Mouse (Mus musculus): ENCODE measurements at regions not wholly inside any gene's neighbourhood (a gene's known extent, or its start where the extent isn't known, plus 50 kb on each side); places are given as distances from the start of the nearest gene placed in this dataset.

DNA sequence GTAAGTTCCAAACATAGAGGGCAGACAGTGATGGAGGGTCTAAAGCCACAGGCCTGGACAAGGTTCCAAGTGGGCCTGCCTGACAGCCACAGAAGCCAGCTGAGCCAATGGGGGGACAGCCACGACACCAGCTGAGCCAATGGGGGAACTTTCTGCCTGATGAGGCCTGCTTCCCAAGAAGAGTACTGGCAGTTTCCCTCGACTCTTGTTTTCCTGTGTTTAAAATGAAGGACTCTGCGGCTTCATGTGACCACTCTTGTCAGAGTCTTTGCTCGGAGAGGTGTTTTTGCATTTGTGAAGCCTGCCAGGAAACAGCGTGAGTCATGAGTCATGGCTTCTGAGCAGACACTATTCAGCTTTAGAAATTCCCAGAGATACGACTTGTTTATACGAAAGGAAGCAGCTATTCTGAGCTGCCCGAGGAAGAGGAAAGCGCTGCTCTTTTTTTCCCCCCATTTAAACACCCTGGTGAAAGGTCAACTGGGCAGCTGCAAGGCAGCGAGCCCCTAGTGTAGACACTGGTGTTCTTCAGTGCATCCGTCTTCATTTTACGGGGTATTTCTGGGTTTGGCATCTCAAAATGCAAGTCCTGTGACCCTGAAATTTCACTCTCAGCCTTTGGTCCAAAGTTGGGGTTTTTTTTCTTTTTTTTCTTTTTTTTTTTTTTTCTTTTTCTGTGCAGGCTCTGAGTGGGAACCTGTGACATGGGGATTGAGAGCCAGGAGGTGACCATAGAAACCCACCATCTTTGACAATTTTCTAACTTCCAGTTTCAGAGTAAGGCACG is 183.5 kb upstream of the Klf7 start:
- Histone ChIP-seq H3K4me2 (peak overlapping the region; percentile 37), H3K4me1 (peaks cover 12% of the 10 kb centered on the region), H3K9ac (no peak overlapping the region), H3K4me3 (replicated peaks) (no peak overlapping the region), H3K27me3 (replicated peaks) (no peaks in the 10 kb centered on the region), H3K36me3 (no peaks in the 10 kb centered on the region), H3K9me3 (no peaks in the 10 kb centered on the region), H3K27ac (peak overlapping the region; percentile 91)
- ATAC-seq (ENCODE audit: insufficient read depth, low FRiP score, low read depth): peak; percentile 74; the same call in 1 of the 2 replicates
- WGBS: 22% methylated on average over 13 of the region's 13 CpGs

DNA sequence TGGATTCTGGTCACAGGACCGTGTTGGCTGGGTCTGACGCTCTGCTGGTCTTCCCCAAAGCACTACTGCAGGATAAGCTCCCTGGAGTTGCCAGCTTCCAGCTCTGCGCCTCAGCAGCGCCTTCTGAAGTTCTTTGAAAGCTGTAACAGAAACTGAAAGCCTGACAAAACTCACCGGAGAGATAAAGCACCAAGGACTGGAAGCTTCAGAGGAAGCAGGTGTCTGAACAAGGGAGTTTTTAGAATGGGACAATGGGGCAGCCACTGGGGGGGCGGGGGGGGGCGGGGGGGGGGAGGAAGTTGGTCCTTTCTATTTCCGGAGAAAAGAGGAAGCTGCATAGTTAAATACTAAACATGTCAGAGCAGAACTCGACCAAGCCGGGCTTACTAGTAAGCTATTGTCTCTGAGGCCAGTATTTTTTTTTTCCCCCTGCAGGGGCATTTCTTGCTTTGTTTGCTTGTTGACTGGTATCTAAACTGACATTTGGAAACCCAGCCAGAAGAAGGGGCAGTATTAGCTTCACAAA is 180.8 kb upstream of the Klf7 start:
- H3K4me1 ChIP-seq: peaks cover 12% of the 10 kb centered on the region
- no peaks in the 10 kb centered on the region for H3K36me3 ChIP-seq
- H3K4me3 ChIP-seq (replicated peaks): peak overlapping the region; percentile 9; the same call in 1 of the 2 replicates
- peak overlapping the region; percentile 34; the same call in 1 of the 2 replicates for H3K4me2 ChIP-seq
- ATAC-seq (ENCODE audit: insufficient read depth, low FRiP score, low read depth): peak; percentile 29; the same call in 1 of the 2 replicates
- 13% methylated on average over 8 of the region's 10 CpGs for WGBS
- no peaks in the 10 kb centered on the region for H3K9me3 ChIP-seq
- peak overlapping the region; percentile 59; the same call in 1 of the 2 replicates for H3K27ac ChIP-seq
- no peaks in the 10 kb centered on the region for H3K27me3 ChIP-seq (replicated peaks)
- H3K9ac ChIP-seq: no peak overlapping the region

DNA sequence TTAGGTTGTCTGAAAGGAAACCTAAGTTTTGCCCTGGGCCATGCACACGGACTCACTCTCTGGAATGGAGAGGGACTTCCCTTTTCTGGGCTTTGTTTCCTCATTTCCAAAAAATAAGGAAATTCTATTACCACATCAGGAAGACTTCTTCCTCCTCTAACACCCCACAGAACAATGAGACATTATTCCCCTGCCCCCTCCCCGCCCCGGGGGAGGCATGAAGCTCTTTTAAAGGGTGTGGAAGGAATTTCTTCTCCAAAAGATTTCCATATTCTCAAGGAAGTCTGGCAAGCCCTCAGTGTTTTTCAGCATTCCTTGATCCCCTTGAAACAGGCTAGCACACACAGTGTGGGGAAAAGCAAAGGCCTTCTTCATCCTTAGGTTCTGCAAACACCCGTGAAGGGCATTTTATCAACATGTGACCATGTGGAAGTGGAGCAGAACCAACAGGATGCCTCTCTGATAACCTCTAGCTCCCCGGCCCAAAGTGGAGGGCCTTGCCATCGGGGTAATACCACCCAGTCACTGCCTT is 179.5 kb upstream of the Klf7 start:
- H3K9me3 ChIP-seq: no peaks in the 10 kb centered on the region
- no peak for ATAC-seq (ENCODE audit: insufficient read depth, low FRiP score, low read depth)
- no peaks in the 10 kb centered on the region for H3K27me3 ChIP-seq (replicated peaks)
- no peak overlapping the region for H3K4me3 ChIP-seq (replicated peaks)
- H3K36me3 ChIP-seq: no peaks in the 10 kb centered on the region
- no peak overlapping the region for H3K9ac ChIP-seq
- no peak overlapping the region for H3K4me2 ChIP-seq
- H3K27ac ChIP-seq: peak overlapping the region; percentile 49
- WGBS: 38% methylated on average over 6 of the region's 6 CpGs
- peaks cover 12% of the 10 kb centered on the region for H3K4me1 ChIP-seq

DNA sequence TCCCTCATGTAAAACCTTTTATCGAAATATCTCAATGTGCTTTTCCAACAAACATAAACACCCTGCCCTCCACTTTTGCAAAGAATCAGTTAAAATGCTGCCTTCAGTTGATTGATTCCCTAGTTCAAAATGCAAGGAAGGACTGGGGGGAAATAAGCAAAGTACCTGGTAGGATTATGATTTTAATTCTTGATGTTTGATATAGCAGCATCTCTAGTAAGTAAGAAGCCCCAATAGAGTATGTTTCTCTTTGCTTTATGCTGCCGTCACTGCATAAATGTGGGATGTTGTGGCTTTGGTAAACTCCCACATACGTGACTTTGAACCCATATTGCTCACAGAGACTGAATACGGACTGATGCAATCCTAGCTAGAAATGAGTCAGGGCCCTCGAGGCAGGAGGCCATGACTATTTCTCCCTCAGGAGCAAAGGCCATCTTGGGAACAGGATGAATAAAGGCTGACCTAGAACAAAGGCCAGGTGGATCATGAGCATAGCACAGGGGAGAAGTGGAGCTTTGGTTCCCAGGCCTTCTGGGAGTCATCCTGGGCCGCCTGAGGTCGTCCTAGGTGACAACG is 179.0 kb upstream of the Klf7 start:
- Histone ChIP-seq H3K36me3 (no peaks in the 10 kb centered on the region), H3K4me2 (no peak overlapping the region), H3K9ac (no peak overlapping the region), H3K9me3 (no peaks in the 10 kb centered on the region), H3K27me3 (replicated peaks) (no peaks in the 10 kb centered on the region), H3K27ac (peak overlapping the region; percentile 49; the same call in 1 of the 2 replicates), H3K4me3 (replicated peaks) (no peak overlapping the region), H3K4me1 (peaks cover 10% of the 10 kb centered on the region)
- WGBS: 74% methylated on average over 8 of the region's 8 CpGs
- no peak for ATAC-seq (ENCODE audit: insufficient read depth, low FRiP score, low read depth)

DNA sequence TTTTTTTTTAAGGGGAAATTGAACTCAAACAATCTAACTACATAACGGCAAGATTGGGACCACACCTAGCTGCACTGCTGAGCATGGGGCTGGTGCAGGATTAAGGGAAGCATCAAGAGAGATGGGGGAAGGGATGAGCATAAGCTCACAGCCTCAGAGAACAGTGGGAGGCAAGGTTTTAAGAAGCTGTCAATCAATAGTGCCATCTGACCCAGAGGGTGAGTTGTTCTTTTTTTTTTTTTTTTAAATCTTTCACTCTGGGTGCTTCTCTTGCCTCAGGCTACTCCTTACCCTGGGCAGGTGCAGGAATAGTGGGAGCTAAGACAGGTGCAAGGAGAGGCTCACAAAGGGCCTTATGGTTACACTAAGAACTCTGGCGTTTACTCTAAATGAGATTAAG is 176.9 kb upstream of the Klf7 start:
- Histone ChIP-seq H3K4me1 (peaks cover 3% of the 10 kb centered on the region; the same call in 1 of the 2 replicates), H3K27ac (no peak overlapping the region), H3K4me2 (no peak overlapping the region), H3K9me3 (no peaks in the 10 kb centered on the region), H3K4me3 (replicated peaks) (no peak overlapping the region), H3K9ac (no peak overlapping the region), H3K36me3 (no peaks in the 10 kb centered on the region), H3K27me3 (replicated peaks) (no peaks in the 10 kb centered on the region)
- WGBS: 68% methylated on average over 2 of the region's 2 CpGs
- no peak for ATAC-seq (ENCODE audit: insufficient read depth, low FRiP score, low read depth)

DNA sequence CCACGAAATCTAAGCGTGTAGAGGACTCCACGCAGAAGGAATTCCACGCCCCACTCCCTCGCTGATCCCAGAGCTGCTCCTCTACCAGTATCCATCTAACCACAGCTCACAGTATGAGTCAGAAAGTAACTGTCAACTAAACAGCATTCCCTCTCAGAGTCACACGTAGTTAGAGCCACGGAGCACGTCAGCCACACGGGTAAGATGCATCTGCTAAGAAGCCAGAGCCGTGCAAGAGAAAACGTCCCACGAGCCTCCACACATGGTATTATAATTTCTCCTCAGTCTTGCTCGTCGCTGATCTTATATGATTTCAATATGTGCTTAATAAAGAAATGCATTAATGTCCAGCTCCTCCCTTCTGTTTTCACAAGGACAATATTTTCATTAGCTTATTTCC is 176.1 kb upstream of the Klf7 start:
- no peak overlapping the region for H3K4me3 ChIP-seq (replicated peaks)
- H3K27me3 ChIP-seq (replicated peaks): no peaks in the 10 kb centered on the region
- WGBS: 87% methylated on average over 14 of the region's 14 CpGs
- H3K27ac ChIP-seq: no peak overlapping the region
- ATAC-seq (ENCODE audit: insufficient read depth, low FRiP score, low read depth): no peak
- no peak overlapping the region for H3K9ac ChIP-seq
- H3K4me1 ChIP-seq: peaks cover 3% of the 10 kb centered on the region; the same call in 1 of the 2 replicates
- H3K9me3 ChIP-seq: no peaks in the 10 kb centered on the region
- no peaks in the 10 kb centered on the region for H3K36me3 ChIP-seq
- H3K4me2 ChIP-seq: no peak overlapping the region

DNA sequence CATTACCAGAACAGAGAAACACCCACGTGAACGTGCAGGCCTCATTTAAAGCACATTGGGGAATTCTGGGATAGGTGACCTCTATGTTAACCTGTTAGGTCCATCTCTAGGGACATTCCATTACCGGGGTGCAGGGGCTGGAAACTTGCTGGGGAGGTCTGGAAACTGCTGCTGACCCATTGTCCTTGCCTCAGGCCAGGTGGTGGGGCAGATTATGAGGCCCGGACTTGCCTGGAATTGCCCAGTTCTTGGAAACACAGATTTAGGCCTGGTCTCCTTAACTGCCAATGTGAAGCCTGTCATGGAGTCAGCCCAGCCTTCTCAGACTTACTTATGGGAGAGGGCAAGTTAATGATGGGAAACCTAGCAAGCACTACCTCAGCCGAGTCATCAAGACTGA is 175.3 kb upstream of the Klf7 start:
- H3K4me3 ChIP-seq (replicated peaks): no peak overlapping the region
- WGBS: 73% methylated on average over 5 of the region's 5 CpGs
- no peaks in the 10 kb centered on the region for H3K27me3 ChIP-seq (replicated peaks)
- no peak overlapping the region for H3K4me2 ChIP-seq
- no peak overlapping the region for H3K27ac ChIP-seq
- H3K4me1 ChIP-seq: 0 out of 2 replicates have a peak, but pooled peaks cover 3% of the 10 kb centered on the region
- no peak for ATAC-seq (ENCODE audit: insufficient read depth, low FRiP score, low read depth)
- no peak overlapping the region for H3K9ac ChIP-seq
- H3K36me3 ChIP-seq: no peaks in the 10 kb centered on the region
- no peaks in the 10 kb centered on the region for H3K9me3 ChIP-seq

DNA sequence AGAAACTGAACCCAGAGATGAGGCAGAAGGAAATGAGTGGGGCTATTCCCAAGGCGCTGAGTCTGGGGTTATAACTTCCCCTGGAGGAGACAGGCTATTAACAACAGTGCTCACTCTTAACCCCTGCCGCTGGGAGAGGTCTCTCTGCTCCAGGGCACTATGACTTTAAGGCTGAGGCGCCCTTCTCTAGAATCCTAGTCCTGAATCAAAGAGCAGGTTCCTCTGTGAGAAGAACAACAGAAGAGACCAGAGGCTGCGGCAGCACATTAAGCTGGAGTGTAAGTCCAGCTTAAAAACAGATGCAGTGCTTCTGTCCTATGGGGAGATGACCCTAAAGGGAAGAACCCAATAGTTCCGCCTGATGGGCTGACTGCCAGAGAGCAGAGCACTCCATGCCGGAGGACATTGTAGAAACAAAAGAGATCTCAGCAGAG is 173.4 kb upstream of the Klf7 start:
- H3K36me3 ChIP-seq: no peaks in the 10 kb centered on the region
- WGBS: 34% methylated on average over 6 of the region's 6 CpGs
- H3K4me3 ChIP-seq (replicated peaks): no peak overlapping the region
- no peak for ATAC-seq (ENCODE audit: insufficient read depth, low FRiP score, low read depth)
- H3K9me3 ChIP-seq: no peaks in the 10 kb centered on the region
- 0 out of 2 replicates have a peak, but pooled peaks cover 3% of the 10 kb centered on the region for H3K4me1 ChIP-seq
- no peak overlapping the region for H3K4me2 ChIP-seq
- H3K9ac ChIP-seq: no peak overlapping the region
- peak overlapping the region; percentile 31; the same call in 1 of the 2 replicates for H3K27ac ChIP-seq
- H3K27me3 ChIP-seq (replicated peaks): no peaks in the 10 kb centered on the region

DNA sequence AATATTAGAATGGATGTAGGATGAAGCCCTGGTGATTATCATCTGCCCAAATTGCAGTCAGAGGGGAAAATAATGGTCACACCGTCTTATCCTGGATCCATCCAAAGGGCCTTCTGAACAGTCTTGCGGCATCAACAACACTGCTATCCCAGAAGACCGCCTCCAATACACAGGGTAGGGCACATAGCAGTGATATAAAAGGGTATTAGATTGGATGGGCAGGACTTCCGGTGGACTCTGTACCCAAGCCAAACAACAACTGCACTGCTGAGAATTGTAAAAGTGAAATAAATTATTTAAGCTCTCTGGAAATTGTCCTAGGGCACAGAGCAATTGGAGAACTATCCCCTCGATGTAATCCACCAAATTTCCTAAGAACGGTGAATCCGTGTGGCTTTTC is 173.0 kb upstream of the Klf7 start:
- WGBS: 70% methylated on average over 7 of the region's 7 CpGs
- Histone ChIP-seq H3K4me3 (replicated peaks) (no peak overlapping the region), H3K9me3 (no peaks in the 10 kb centered on the region), H3K4me2 (no peak overlapping the region), H3K27me3 (replicated peaks) (no peaks in the 10 kb centered on the region), H3K27ac (no peak overlapping the region), H3K9ac (no peak overlapping the region), H3K36me3 (no peaks in the 10 kb centered on the region), H3K4me1 (0 out of 2 replicates have a peak, but pooled peaks cover 3% of the 10 kb centered on the region)
- ATAC-seq (ENCODE audit: insufficient read depth, low FRiP score, low read depth): no peak

DNA sequence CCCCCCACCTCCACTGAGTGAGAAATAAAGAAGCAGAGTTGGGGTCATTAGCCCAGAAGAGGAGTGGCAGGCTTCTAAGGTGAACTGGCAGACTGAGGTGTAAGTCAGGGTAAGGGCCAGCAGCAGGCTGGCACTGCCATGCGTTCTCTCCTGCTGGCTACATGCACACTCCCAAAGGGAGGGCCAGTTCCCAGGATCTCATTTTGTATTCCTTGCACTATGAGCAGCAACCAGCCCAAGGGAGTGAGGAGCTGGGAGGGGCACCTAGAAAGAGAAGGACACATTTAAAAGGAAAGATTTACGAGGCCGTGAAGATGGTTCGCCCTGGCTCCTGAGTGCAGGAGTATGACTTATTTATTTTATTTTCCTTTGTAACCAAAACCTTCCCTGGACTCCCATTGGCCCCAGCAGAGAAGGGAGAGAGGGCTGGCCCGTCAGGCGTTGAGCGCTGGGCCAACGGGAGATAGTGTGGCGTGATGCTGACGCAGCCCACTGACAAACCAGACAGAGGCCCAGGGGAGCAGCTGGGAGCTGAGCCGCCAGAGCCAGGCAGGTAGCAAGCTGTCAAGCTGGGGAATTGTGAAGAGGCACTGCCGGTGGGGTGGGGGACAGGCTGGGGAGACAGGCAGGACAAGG is 166.8 kb upstream of the Klf7 start:
- no peak overlapping the region for H3K9ac ChIP-seq
- H3K36me3 ChIP-seq: no peaks in the 10 kb centered on the region

DNA sequence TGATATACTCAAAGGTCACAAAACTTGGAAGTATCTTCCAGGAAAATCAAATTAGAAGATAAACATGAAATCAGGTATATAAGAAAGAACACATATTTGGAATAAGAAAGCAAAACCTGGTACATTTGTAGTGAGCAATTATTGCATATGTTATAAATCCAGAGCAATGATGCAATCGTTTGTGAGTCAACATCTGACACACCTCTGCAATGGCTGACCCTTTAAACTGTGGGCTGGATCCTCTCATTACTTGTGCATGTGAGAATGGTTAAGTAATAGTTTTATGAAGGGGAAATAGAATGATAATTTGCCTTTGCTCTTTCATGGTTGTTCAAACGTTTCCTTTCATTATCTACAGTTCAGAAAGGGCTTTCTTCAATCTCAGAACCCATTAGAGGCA is 165.0 kb upstream of the Klf7 start:
- ATAC-seq (ENCODE audit: insufficient read depth, low FRiP score, low read depth): no peak
- H3K27ac ChIP-seq: no peak overlapping the region
- H3K9me3 ChIP-seq: no peaks in the 10 kb centered on the region
- WGBS: 65% methylated on average over 2 of the region's 2 CpGs
- no peak overlapping the region for H3K4me3 ChIP-seq (replicated peaks)
- H3K9ac ChIP-seq: no peak overlapping the region
- no peaks in the 10 kb centered on the region for H3K27me3 ChIP-seq (replicated peaks)
- H3K4me1 ChIP-seq: 0 out of 2 replicates have a peak, but pooled peaks cover 5% of the 10 kb centered on the region
- H3K4me2 ChIP-seq: no peak overlapping the region
- H3K36me3 ChIP-seq: no peaks in the 10 kb centered on the region

More for the DNA sequence above, 166.8 kb upstream of the Klf7 start:
- Histone ChIP-seq H3K27ac (no peak overlapping the region), H3K4me3 (replicated peaks) (no peak overlapping the region), H3K4me2 (peak overlapping the region; percentile 35), H3K9me3 (no peaks in the 10 kb centered on the region), H3K4me1 (0 out of 2 replicates have a peak, but pooled peaks cover 5% of the 10 kb centered on the region), H3K27me3 (replicated peaks) (no peaks in the 10 kb centered on the region)
- 30% methylated on average over 12 of the region's 12 CpGs for WGBS
- ATAC-seq (ENCODE audit: insufficient read depth, low FRiP score, low read depth): no peak
